Mouse (Mus musculus) heart, postnatal 0 days (tissue): ENCODE measurements around the gene Fhad1.

Experiments used
- CTCF ChIP-seq: IDR thresholded peaks from 2 replicates; pipeline ENCODE4 v1.5.1; 2016; ENCODE audit warnings: antibody characterized with exemption, control low read depth, low read depth
- EP300 ChIP-seq: IDR thresholded peaks from 2 replicates; pipeline ENCODE4 v1.6.1; 2016; ENCODE audit warnings: antibody characterized with exemption, low read depth

DNA sequence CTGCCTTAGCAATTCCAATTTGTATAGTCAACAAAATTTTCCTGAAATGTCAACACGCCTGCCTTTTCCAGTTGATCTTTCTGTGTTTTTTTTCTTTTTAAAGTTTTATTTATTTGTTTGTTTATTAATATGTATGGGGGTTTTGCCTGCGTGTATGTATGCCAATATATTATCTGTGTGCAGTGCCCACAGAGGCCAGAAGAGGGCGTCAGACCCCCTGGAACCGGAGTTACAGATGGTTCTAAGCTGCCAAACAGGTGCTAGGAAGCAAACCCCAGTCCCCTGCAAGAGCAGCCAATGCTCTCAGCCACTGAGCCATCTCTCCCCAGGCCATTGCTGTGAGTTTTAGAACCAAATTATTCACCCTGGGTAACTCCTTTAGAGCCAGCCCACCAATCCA is 76.3 kb downstream of the Fhad1 start:
- TF ChIP-seq CTCF (no peak), EP300 (no peak)
